In genomic region chr8:75135756-75136155, GRCm38 (mm10) we compare ENCODE assay signal across 16 mouse cellular contexts. TPM values are rescaled to one million over a fixed set of nuclear protein-coding genes. Genes with fewer than 3 reads are reported as not detected.
DNase-seq lines count a peak whose midpoint lies in the region; ATAC-seq and TF ChIP-seq lines count a peak whose summit lies in the region.
"Had no signal": no experiment of that assay in that cellular context is flagged by ENCODE, and none has a peak within 500 bp of the region (broad histone marks: within the 10 kb centered on the region; RNA-seq: fewer than 3 reads in every experiment).

No protein-coding gene starts in this region.

- no peak overlapping the region for H3K4me2 ChIP-seq in lung, embryonic 14.5 days
- H3K4me2 ChIP-seq in hindbrain, postnatal 0 days (ENCODE audit: low read depth, low read length): no peak overlapping the region
- H3K4me2 ChIP-seq: limb, embryonic 13.5 days; midbrain, embryonic 12.5 days had no signal

- no peak overlapping the region for H3K4me3 ChIP-seq in lung, embryonic 14.5 days (ENCODE audit: low read depth, low read length)
- no peak overlapping the region for H3K4me3 ChIP-seq in MEL (ENCODE audit: control insufficient read depth in 1 of 2, insufficient read depth in 1 of 2, low read depth in 2 of 2, low read length in 2 of 2)
- H3K4me3 ChIP-seq in hindbrain, postnatal 0 days (ENCODE audit: low read length): no peak overlapping the region
- H3K4me3 ChIP-seq: limb, embryonic 13.5 days; midbrain, embryonic 12.5 days had no signal

- no peaks in the 10 kb centered on the region for H3K9me3 ChIP-seq in lung, embryonic 14.5 days (ENCODE audit: low read depth, low read length)
- no peaks in the 10 kb centered on the region for H3K9me3 ChIP-seq in MEL (replicated peaks; ENCODE audit: insufficient read depth, low read length)
- no peaks in the 10 kb centered on the region for H3K9me3 ChIP-seq in hindbrain, postnatal 0 days (ENCODE audit: low read length)
- H3K9me3 ChIP-seq: limb, embryonic 13.5 days; midbrain, embryonic 12.5 days had no signal

- TF ChIP-seq POLR2A in MEL (IDR thresholded peaks at IDR 0.05; ENCODE audit: control insufficient read depth in 1 of 2, insufficient read depth in 1 of 2, low read depth in 1 of 2, low read length in 2 of 2, poor library complexity in 1 of 2): no peak

- H3K27me3 ChIP-seq in lung, embryonic 14.5 days (ENCODE audit: insufficient read depth, low read length): no peaks in the 10 kb centered on the region
- H3K27me3 ChIP-seq in MEL (ENCODE audit: control insufficient read depth in 1 of 2, insufficient read depth in 2 of 2, low read length in 2 of 2): no peaks in the 10 kb centered on the region
- no peaks in the 10 kb centered on the region for H3K27me3 ChIP-seq in hindbrain, postnatal 0 days (ENCODE audit: insufficient read depth, low read length)
- H3K27me3 ChIP-seq: limb, embryonic 13.5 days; midbrain, embryonic 12.5 days had no signal

- no peak for TF ChIP-seq EP300 in MEL (IDR thresholded peaks at IDR 0.05; ENCODE audit: low read depth in 1 of 2, low read length in 2 of 2)

- H3K79me2 ChIP-seq in MEL (ENCODE audit: control insufficient read depth, insufficient read depth, low read length, poor library complexity): no peaks in the 10 kb centered on the region

- no peak overlapping the region for H3K9ac ChIP-seq in lung, embryonic 14.5 days
- no peak overlapping the region for H3K9ac ChIP-seq in MEL (ENCODE audit: control insufficient read depth, low read depth, low read length, poor library complexity, severe bottlenecking)
- no peak overlapping the region for H3K9ac ChIP-seq in hindbrain, postnatal 0 days (replicated peaks; ENCODE audit: low read length)
- H3K9ac ChIP-seq: limb, embryonic 13.5 days; midbrain, embryonic 12.5 days had no signal

- no peak for TF ChIP-seq RAD21 in MEL (IDR thresholded peaks at IDR 0.05; ENCODE audit: low read depth, low read length)

- peak; percentile 86 for DNase-seq in heart, adult 11 months
- no peak for DNase-seq in heart, adult 8-10 months (ENCODE audit: low spot score)
- no peak for DNase-seq in lung, embryonic 14.5 days
- no peak for DNase-seq in lung, adult 18-20 months
- DNase-seq in MEL (ENCODE audit: low read depth, low spot score): no peak
- peak; percentile 27 for DNase-seq in hindbrain, postnatal 0 days (ENCODE audit: low spot score)
- no peak for DNase-seq in natural killer cell, adult 2 months (ENCODE audit: low spot score in 2 of 2)
- DNase-seq in c-Kit-positive CD71-positive TER-119-positive erythroid progenitor cells, embryonic 14.5 days (ENCODE audit: low spot score): no peak
- DNase-seq: heart, adult 18-20 months; heart, postnatal 36 days; kidney, adult 8-10 months; kidney, postnatal 4 days; lung, postnatal 14 days; thymus, postnatal 36 days had no signal

- no peak for TF ChIP-seq CTCF in lung, embryonic 14.5 days (IDR thresholded peaks at IDR 0.05; ENCODE audit: low read depth)
- TF ChIP-seq CTCF in MEL (IDR thresholded peaks at IDR 0.05 in 2 of 3, conservative IDR thresholded peaks at IDR 0.05 in 1 of 3; ENCODE audit: control insufficient read depth in 1 of 3, insufficient read depth in 1 of 3, low read depth in 2 of 3, low read length in 3 of 3, poor library complexity in 1 of 3, severe bottlenecking in 1 of 3): no peak
- no peak for TF ChIP-seq CTCF in hindbrain, postnatal 0 days (IDR thresholded peaks at IDR 0.05; ENCODE audit: low read depth)

- 26% methylated on average over 1 of the region's 1 CpGs for WGBS in lung, embryonic 14.5 days
- WGBS in hindbrain, postnatal 0 days: 25% methylated on average over 1 of the region's 1 CpGs

- H3K36me3 ChIP-seq in lung, embryonic 14.5 days (ENCODE audit: insufficient read depth): 0 out of 2 replicates have a peak, but pooled peaks cover 4% of the 10 kb centered on the region
- H3K36me3 ChIP-seq in MEL (ENCODE audit: control insufficient read depth in 1 of 2, insufficient read depth in 2 of 2, low read length in 2 of 2): peaks cover 0 to 12% of the 10 kb centered on the region in 2 experiments; a peak in 2 of 4 replicates
- H3K36me3 ChIP-seq in hindbrain, postnatal 0 days (ENCODE audit: insufficient read depth, low read length): no peaks in the 10 kb centered on the region
- H3K36me3 ChIP-seq: limb, embryonic 13.5 days; midbrain, embryonic 12.5 days had no signal

- no peak for ATAC-seq in lung, embryonic 14.5 days (ENCODE audit: insufficient read depth)
- peak; percentile 44 for ATAC-seq in hindbrain, postnatal 0 days

- peaks cover 4% of the 10 kb centered on the region; the same call in 1 of the 2 replicates for H3K4me1 ChIP-seq in lung, embryonic 14.5 days (ENCODE audit: insufficient read depth)
- peaks cover 19 to 20% of the 10 kb centered on the region in 2 experiments for H3K4me1 ChIP-seq in MEL (ENCODE audit: control insufficient read depth in 1 of 2, insufficient read depth in 2 of 2, low read length in 2 of 2)
- no peaks in the 10 kb centered on the region; the same call in 1 of the 2 replicates for H3K4me1 ChIP-seq in hindbrain, postnatal 0 days (ENCODE audit: insufficient read depth, low read length)
- H3K4me1 ChIP-seq: limb, embryonic 13.5 days had no signal

- H3K27ac ChIP-seq in lung, embryonic 14.5 days (ENCODE audit: low read depth): peak overlapping the region; percentile 2; the same call in 1 of the 2 replicates
- H3K27ac ChIP-seq in MEL (ENCODE audit: control insufficient read depth, low read depth, low read length): no peak overlapping the region
- no peak overlapping the region for H3K27ac ChIP-seq in hindbrain, postnatal 0 days
- H3K27ac ChIP-seq: limb, embryonic 13.5 days; midbrain, embryonic 12.5 days had no signal

TF ChIP-seq in MEL, 35 proteins besides CTCF, POLR2A, EP300 and RAD21:
- TF ChIP-seq RCOR1 (IDR thresholded peaks at IDR 0.05; ENCODE audit: low read depth, low read length) (peak; percentile 68; the same call in 1 of the 2 replicates), MXI1 (IDR thresholded peaks at IDR 0.05; ENCODE audit: low read depth, low read length) (0 out of 2 replicates have a peak, but pooled peaks have one; percentile 11), TAL1 (IDR thresholded peaks at IDR 0.05; ENCODE audit: low read length) (no peak), TCF12 (IDR thresholded peaks at IDR 0.05; ENCODE audit: low read depth, low read length) (0 out of 2 replicates have a peak, but pooled peaks have one; percentile 11)

RNA-seq across cellular contexts. Expression of gene Mcm5, which starts 26.4 kb away (rescaled TPM):
- total RNA-seq in heart, adult 8-10 months (2022): 1 to 10 TPM; 3.6 to 4.1 (median 4.0) TPM
- 210 and 227 TPM in 2 replicates for polyA plus RNA-seq in lung, embryonic 14.5 days (2014; fragmentation: Nextera tagmentation; extraction: Ambion mirVana)
- total RNA-seq in MEL (2012; rRNA removed): 355 and 397 TPM in 2 replicates
- 100 to 1,000 TPM in 1 of 2 experiments, not detected in 1; 459 TPM for polyA plus RNA-seq in MEL (2012; ENCODE audit: insufficient read depth in 1 of 2, insufficient read length in 2 of 2, low read depth in 1 of 2, low replicate concordance in 2 of 2, missing spikeins in 1 of 2)
- 41.0 and 43.0 TPM in 2 replicates for total RNA-seq in hindbrain, postnatal 0 days (2014; rRNA removed)
- polyA plus RNA-seq in hindbrain, postnatal 0 days (2015; fragmentation: Nextera tagmentation; extraction: Ambion mirVana): 27.7 and 28.4 TPM in 2 replicates

RNA-seq across cellular contexts. Expression of gene Hmox1, which starts 42.3 kb away (rescaled TPM):
- 10 to 100 TPM in 1 of 4 experiments, 1 to 10 TPM in 3; 7.7 to 10.2 (median 9.1) TPM for total RNA-seq in heart, adult 8-10 months (2022)
- polyA plus RNA-seq in lung, embryonic 14.5 days (2014; fragmentation: Nextera tagmentation; extraction: Ambion mirVana): 24.6 and 26.3 TPM in 2 replicates
- total RNA-seq in MEL (2012; rRNA removed): 11.1 and 29.9 TPM in 2 replicates
- polyA plus RNA-seq in MEL (2012; ENCODE audit: insufficient read depth in 1 of 2, insufficient read length in 2 of 2, low read depth in 1 of 2, low replicate concordance in 2 of 2, missing spikeins in 1 of 2): 10 to 100 TPM in 1 of 2 experiments, not detected in 1; 72.4 TPM
- total RNA-seq in hindbrain, postnatal 0 days (2014; rRNA removed): 12.1 and 14.6 TPM in 2 replicates
- polyA plus RNA-seq in hindbrain, postnatal 0 days (2015; fragmentation: Nextera tagmentation; extraction: Ambion mirVana): 16.2 and 21.3 TPM in 2 replicates

Comparison
In these comparisons a context has a peak if more than half of its experiments do, and no peak if none do; other contexts are left out.
1. DNase-seq: peak in heart, adult 11 months (single experiment) and hindbrain, postnatal 0 days (single experiment); none in heart, adult 8-10 months (single experiment), lung, embryonic 14.5 days (single experiment), lung, adult 18-20 months (0 of 2), MEL (single experiment), natural killer cell, adult 2 months (0 of 2) and c-Kit-positive CD71-positive TER-119-positive erythroid progenitor cells, embryonic 14.5 days (single experiment).